Mouse (Mus musculus): ENCODE data around the gene Bend7. TPM values are rescaled to one million over a fixed set of nuclear protein-coding genes. Genes with fewer than 3 reads are reported as not detected.

Bend7 gene
- total RNA-seq, 1 experiment from 2014 or later: not detected

GRCm38 (mm10) chr2:4831493-4831892, 113.9 kb downstream of the Bend7 start:
- ATAC-seq (replicated peaks; ENCODE audit: insufficient number of reproducible peaks, low FRiP score, low TSS enrichment, poor library complexity, severe bottlenecking): no peak

GRCm38 (mm10) chr2:4832166-4832565, 114.5 kb downstream of the Bend7 start:
- no peak for ATAC-seq (replicated peaks; ENCODE audit: insufficient number of reproducible peaks, low FRiP score, low TSS enrichment, poor library complexity, severe bottlenecking)

- ATAC-seq (replicated peaks; ENCODE audit: insufficient number of reproducible peaks, low FRiP score, low TSS enrichment, poor library complexity, severe bottlenecking): no peak
Observed at GRCm38 (mm10) chr2:4849449-4849848, 131.8 kb downstream of the Bend7 start.

Other genes with a start within 250 kb of the Bend7 start
- 94.0 to 122 TPM (median 109 TPM) in 3 replicates for gene Prpf18, start 65.7 kb upstream of the Bend7 start, total RNA-seq (2017)
- 15.1 to 23.1 TPM (median 21.2 TPM) in 3 replicates for gene Sephs1, start 163.7 kb downstream of the Bend7 start, total RNA-seq (2017)
- 80.2 to 110 TPM (median 109 TPM) in 3 replicates for gene Phyh, start 201.2 kb downstream of the Bend7 start, total RNA-seq (2017)

All from monocyte, adult 5-6 weeks (primary cell).